Mouse (Mus musculus): ENCODE data around the gene Fgb. TPM values are rescaled to one million over a fixed set of nuclear protein-coding genes. Genes with fewer than 3 reads are reported as not detected.

The Fgb gene
- not detected for total RNA-seq (2021)

DNA sequence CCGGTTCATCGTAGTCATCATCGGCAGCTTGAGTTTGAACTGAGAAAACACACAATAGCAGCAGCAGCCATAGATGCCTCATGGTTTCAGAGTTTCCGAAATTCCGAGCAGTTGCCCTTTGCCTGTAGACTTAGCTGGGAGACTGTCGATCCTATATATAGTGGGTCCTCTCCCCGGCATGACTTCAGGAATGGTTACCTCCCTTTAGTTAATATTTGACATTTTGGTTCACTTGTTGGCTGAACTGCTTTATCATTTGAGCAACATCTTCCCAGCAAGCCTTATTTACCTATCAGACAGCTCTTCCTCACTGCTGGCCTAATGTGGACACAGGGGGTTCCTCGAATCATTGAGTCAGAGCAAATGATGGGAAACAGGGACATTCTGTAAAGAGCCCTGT lies at the start of gene Fgb:
TSS of gene Fgb (minus strand) at position 184 of the 400 bp plus-strand sequence.
- no peak for DNase-seq (ENCODE audit: extremely low spot score in 1 of 2, low spot score in 2 of 2)
- intact Hi-C loops (cut with DNase I) = loop anchor here (5.0 kb wide), 1 partner anchor 172 kb away; the partner anchor contains the start of gene Rbm46

DNA sequence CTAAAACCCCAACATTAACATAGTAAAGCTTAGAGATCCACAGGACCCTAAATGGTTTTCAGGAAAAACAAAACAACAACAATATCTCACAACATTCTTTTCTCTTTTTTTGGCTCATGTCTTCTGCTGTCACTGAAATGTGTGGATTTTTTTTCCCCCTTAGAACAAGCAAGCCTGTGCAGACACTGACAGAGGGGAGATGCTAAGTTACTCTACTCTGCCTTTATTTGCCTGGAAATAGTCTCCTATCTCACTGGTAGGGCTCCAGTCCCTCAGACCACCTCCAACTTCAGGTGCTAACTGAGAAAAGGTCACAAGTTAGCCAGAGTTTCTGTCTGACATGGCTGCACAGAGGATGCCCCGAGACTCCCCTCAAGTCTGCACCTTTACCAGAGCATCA lies 49.5 kb upstream of the Fgb start:
- DNase-seq (ENCODE audit: extremely low spot score in 1 of 2, low spot score in 2 of 2) = no peak
- intact Hi-C loops (cut with DNase I) = no loop called here

DNA sequence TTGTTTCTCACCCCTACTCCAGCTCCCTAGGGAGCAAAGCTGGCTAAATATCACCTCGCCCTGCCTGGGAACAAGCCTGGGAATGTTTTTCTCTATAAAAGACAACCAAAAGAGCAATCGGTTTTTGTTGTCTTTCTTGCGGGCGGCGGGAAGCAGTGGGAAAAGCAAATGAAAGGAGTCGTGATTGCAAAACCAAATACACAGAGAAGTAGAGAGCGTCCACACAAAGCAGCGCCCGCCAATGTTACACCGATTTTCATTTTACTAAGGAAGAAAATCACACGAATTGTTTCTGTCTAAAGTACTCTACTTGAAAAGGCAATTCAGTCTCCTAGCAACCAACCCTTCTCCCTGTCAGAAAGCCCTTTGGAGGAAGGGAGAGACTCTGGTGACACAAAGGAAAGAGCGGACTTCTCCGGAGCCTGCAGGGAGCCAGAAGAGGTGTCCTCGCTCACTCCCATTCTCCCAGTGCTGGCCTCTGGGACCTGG lies 48.9 kb upstream of the Fgb start:
- DNase-seq (ENCODE audit: extremely low spot score in 1 of 2, low spot score in 2 of 2) = no peak
- intact Hi-C loops (cut with DNase I) = no loop called here

GRCm38 (mm10) chr3:83097586-83097985 lies 47.9 kb upstream of the Fgb start:
- intact Hi-C loops (cut with DNase I) = no loop called here
- no peak for DNase-seq (ENCODE audit: extremely low spot score in 1 of 2, low spot score in 2 of 2)

- intact Hi-C loops (cut with DNase I) = no loop called here
- peak; percentile 31 to 38 for DNase-seq (ENCODE audit: extremely low spot score in 1 of 2, low spot score in 2 of 2)
Observed at GRCm38 (mm10) chr3:83080567-83081055, 30.9 kb upstream of the Fgb start.

GRCm38 (mm10) chr3:83076563-83076962 lies 26.9 kb upstream of the Fgb start:
- DNase-seq (ENCODE audit: extremely low spot score in 1 of 2, low spot score in 2 of 2) = no peak

GRCm38 (mm10) chr3:83070231-83070630 lies 20.6 kb upstream of the Fgb start:
- intact Hi-C loops (cut with DNase I) = no loop called here
- no peak for DNase-seq (ENCODE audit: extremely low spot score in 1 of 2, low spot score in 2 of 2)

More at GRCm38 (mm10) chr3:83076563-83076962, 26.9 kb upstream of the Fgb start:
- intact Hi-C loops (cut with DNase I) = no loop called here

- no peak for DNase-seq (ENCODE audit: extremely low spot score in 1 of 2, low spot score in 2 of 2)
- intact Hi-C loops (cut with DNase I) = no loop called here
Observed at GRCm38 (mm10) chr3:83068869-83069268, 19.2 kb upstream of the Fgb start.

GRCm38 (mm10) chr3:83067920-83068319 lies 18.3 kb upstream of the Fgb start:
- no peak for DNase-seq (ENCODE audit: extremely low spot score in 1 of 2, low spot score in 2 of 2)
- intact Hi-C loops (cut with DNase I) = no loop called here

DNA sequence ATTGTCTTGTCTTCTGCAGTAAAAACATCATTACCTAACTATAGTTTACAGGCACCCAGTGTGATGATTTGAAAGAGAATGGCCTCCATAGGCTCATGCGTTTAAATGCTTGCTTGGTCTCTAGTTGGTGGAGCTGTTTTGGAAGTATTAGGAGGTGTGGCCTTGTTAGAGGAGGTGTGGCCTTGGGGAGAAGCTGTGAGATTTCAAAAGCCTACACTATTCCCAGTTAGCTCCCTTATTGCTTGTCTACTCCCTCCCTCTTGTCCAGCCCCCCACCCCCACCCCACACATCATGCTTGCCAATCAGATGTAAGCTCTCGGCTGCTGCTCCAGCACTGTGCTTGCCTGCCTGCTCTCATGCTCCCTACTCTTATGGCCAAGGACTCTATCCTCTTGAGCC lies 7.4 kb upstream of the Fgb start:
- intact Hi-C loops (cut with DNase I) = loop anchor here (5.0 kb wide), 1 partner anchor 675 kb away; no protein-coding TSS in a partner anchor
- no peak for DNase-seq (ENCODE audit: extremely low spot score in 1 of 2, low spot score in 2 of 2)

DNA sequence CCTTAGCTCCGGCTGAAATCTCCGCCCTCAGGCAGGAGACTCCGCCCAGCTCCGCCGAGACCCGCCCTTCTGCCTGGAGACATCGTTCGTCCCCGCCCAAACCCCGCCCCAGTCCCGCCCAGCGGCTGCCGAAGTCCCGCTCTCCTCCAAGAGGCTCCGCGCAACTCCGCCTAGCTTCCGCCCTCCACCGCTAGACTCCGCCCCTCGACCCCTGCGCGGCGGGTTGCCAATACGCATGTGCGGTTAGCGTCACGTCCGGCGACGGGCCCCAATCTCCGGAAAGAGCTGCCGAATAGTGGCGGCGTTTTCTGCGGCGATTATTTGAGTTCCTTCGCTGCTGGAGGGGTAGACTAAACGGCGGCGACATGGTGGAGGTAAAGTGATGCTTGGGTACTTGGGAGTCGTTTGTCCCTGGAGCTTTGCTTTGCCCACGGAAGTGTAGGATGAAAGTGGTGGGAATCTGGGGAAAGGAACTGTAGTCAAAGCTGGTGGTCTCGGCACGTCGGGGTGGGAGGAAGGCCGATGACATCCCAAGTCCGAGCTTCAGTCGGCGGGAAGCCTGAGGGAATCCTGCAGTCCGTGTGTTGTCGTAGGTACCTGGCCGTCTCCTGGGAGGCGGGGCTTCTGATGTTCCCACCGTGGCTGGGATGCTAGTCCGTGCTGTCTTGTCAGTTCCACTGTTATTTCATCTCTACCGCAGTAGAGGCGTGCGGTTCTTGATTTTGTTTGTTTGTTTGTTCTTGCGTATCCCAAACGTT lies 5.8 kb upstream of the Fgb start, which contains the start of gene Plrg1:
TSS of gene Plrg1 (plus strand) at position 242 of the 758 bp plus-strand sequence.
- peak; percentile 97 to 99 for DNase-seq (ENCODE audit: extremely low spot score in 1 of 2, low spot score in 2 of 2)
- intact Hi-C loops (cut with DNase I) = loop anchor here (5.0 kb wide), 1 partner anchor 673 kb away; no protein-coding TSS in a partner anchor

DNA sequence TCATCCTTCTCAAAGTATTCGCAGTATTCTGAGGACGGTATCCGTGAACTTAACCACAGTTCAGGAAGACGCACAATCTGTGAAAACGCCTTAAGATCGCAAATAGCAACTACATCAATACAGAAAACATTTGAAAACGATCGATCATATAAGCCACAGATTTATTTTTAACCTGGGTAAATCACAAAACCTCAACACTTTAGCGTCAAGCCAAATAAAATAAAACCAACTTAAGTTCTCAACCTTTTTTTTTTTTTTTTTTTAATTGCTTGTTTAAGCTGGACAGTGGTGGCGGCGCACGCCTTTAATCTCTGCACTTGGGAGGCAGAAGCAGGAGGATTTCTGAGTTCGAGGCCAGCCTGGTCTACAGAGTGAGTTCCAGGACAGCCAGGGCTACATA lies 5.1 kb upstream of the Fgb start:
- no peak for DNase-seq (ENCODE audit: extremely low spot score in 1 of 2, low spot score in 2 of 2)
- intact Hi-C loops (cut with DNase I) = loop anchor here (5.0 kb wide), 1 partner anchor 672 kb away; no protein-coding TSS in a partner anchor

- peak in 1 of 2 experiments; percentile 23 for DNase-seq (ENCODE audit: extremely low spot score in 1 of 2, low spot score in 2 of 2)
- intact Hi-C loops (cut with DNase I) = loop anchor here (1.0 kb wide), 1 partner anchor 54 kb away; no protein-coding TSS in a partner anchor
Observed at GRCm38 (mm10) chr3:83053758-83054157, 4.1 kb upstream of the Fgb start.

DNA sequence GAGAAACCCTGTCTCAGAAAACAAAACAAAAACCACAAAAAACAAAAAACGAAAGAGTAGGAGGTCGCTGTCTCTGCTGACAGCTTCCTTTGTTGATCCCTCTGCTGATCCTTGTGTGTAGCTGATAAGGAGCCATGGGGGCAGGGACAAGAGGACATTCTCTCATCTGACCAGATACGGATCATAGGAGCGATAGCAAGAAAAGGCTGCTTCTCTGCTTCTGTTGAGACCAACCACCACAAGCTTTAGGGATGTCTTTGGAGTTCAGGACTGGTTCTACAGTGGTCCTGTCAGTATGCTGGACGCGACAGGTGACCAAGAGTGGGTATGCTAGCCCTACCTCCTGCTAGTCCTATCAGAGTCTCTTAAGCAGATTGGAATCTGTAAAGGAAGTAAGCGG lies 3.5 kb upstream of the Fgb start:
- intact Hi-C loops (cut with DNase I) = loop anchor here (1.0 kb wide), 1 partner anchor 54 kb away; no protein-coding TSS in a partner anchor
- DNase-seq (ENCODE audit: extremely low spot score in 1 of 2, low spot score in 2 of 2) = no peak

- DNase-seq (ENCODE audit: extremely low spot score in 1 of 2, low spot score in 2 of 2) = no peak
- intact Hi-C loops (cut with DNase I) = no loop called here
Observed at GRCm38 (mm10) chr3:83052102-83052501, 2.4 kb upstream of the Fgb start.

DNA sequence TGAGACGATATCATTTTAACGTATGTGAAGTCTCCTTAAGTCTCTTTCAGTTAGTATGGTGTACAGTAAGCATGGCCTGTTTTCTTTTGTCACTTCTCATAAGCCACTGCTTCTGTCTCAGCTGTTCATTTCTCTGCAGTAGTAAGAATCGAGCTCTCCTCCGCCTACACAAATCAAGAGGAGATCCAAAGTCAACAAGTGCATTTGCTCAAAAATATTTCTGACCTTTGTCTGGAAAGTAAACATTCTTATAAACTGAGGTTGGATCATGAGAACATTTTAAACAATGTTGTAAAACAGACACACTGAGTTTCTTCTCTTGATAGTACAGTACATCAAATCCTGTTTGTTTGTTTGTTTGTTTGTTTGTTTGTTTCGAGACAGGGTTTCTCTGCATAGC lies 998 bp upstream of the Fgb start:
- no peak for DNase-seq (ENCODE audit: extremely low spot score in 1 of 2, low spot score in 2 of 2)
- intact Hi-C loops (cut with DNase I) = no loop called here

- intact Hi-C loops (cut with DNase I) = loop anchor here (5.0 kb wide), 1 partner anchor 169 kb away; the partner anchor contains the start of gene Rbm46
- DNase-seq (ENCODE audit: extremely low spot score in 1 of 2, low spot score in 2 of 2) = no peak
Observed at GRCm38 (mm10) chr3:83046649-83047048, 3.0 kb downstream of the Fgb start.

GRCm38 (mm10) chr3:83042451-83042850 lies 7.2 kb downstream of the Fgb start:
- intact Hi-C loops (cut with DNase I) = no loop called here
- DNase-seq (ENCODE audit: extremely low spot score in 1 of 2, low spot score in 2 of 2) = no peak

DNA sequence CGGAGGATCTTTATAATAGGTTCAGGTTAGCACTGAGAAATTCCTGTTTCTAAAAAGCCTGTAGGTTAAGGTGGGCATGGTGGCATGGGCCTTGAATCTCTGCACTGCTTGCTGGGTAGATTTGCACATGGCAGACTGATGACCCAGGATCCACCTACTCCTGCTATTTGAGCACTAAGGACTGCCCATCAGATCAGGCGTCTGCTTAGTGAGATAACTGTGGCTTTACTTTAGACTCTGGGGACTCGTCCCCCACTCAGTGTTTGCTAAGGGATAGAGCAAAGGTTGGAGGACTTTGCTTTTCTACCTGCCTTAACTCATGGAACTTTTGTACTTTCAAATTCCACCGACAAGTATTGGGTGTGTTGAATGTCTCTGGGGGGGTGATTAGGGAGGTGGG lies 10.0 kb downstream of the Fgb start:
- no peak for DNase-seq (ENCODE audit: extremely low spot score in 1 of 2, low spot score in 2 of 2)
- intact Hi-C loops (cut with DNase I) = no loop called here

DNA sequence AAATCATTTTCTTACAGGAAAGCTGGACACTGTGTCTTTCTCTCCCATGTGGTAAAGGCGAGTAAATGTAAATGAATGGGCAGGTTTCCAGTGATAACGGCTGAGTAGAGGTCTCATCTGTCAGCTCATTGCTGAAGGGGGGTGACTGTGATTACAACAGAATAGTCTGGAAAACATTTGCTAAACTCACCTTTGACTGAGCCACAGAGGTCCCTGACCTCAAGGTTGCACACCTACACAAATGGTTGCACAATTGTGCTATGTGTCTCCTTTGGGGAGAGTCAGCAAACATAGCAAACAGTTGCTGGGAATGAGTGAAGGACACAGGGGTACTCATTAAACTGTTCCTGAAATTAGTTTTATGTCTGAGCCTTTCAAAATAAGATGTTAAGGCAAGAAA lies 10.8 kb downstream of the Fgb start:
- no peak for DNase-seq (ENCODE audit: extremely low spot score in 1 of 2, low spot score in 2 of 2)
- intact Hi-C loops (cut with DNase I) = no loop called here
